8 mouse cellular contexts compared by ENCODE assay signal in the genomic region with DNA sequence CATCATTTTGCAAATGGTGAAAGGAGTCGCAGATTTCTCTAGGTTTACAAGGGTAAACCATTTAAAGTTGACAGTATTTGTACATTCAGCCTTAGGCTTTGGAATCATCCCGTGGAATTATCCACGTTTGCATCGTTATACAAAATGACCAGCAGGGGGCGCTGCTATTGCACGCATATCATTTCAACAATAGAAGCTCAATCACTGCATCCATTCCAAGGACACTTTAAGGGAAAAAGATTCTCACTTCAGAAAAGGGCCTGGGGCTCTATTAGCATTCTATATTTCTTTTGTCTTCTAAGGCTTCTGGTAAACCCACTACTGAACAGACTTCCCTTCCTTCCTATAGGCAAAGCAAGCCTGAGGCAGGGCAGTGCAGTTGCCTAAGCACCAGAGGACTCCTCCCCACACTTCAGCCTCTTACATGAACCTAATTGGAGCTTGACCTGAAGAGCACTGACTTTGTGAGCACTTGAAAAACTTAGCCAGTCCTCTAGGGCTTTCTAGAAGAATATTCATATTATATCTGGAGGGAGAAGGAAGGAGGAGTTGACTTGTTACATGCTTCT.
DNase-seq lines count a peak whose midpoint lies in the region; ATAC-seq and TF ChIP-seq lines count a peak whose summit lies in the region.

No protein-coding gene starts in this region.

- in situ Hi-C loops in Patski (cut with MboI; ENCODE audit: low pct_unique_long_range_greater_than_20kb) = no loop called here

- CTCF ChIA-PET in Patski (lab: Charles Lee) = interaction anchor here (0.7 to 3.6 kb wide), 6 partner anchors 8 to 210 kb away, joined by 3 to 19 read pairs (median 4); no protein-coding TSS in a partner anchor

- intact Hi-C loops in heart, postnatal 14 days (cut with DNase I) = loop anchor here (1.0 kb wide), 2 partner anchors 127 to 210 kb away; no protein-coding TSS in a partner anchor

- H3K27me3 ChIP-seq in Patski = peaks cover 21% of the 10 kb centered on the region

- peak; percentile 67 for TF ChIP-seq CTCF in Patski (IDR thresholded peaks at IDR 0.05)

- no peak for ATAC-seq in CD4-positive, CD25-positive, alpha-beta regulatory T cell, adult 4 months
- no peak for ATAC-seq in Patski
- ATAC-seq in megakaryocyte-erythroid progenitor cell, adult 5-6 weeks (replicated peaks; ENCODE audit: low FRiP score, low TSS enrichment, poor library complexity, severe bottlenecking) = 0 out of 2 replicates have a peak, but pooled peaks have one; percentile 44

- POLR2A ChIA-PET in Patski (lab: Charles Lee) = no interaction called here

- DNase-seq in CD4-positive, CD25-positive, alpha-beta regulatory T cell, adult 2 months (ENCODE audit: low read depth, low spot score) = peak; percentile 39
- peak; percentile 2 for DNase-seq in Patski (ENCODE audit: low read depth, low spot score)
- DNase-seq in cerebellum, postnatal 36 days = peak; percentile 71 to 77
- DNase-seq in heart, postnatal 14 days = peak; percentile 55 to 64
- peak; percentile 21 for DNase-seq in layer of hippocampus, adult 9-10 months (ENCODE audit: low spot score)
- peak; percentile 18 for DNase-seq in skeletal muscle tissue, adult 2 months (ENCODE audit: low read depth, low spot score)

Comparison
In these comparisons a context has a peak if more than half of its experiments do, and no peak if none do; other contexts are left out.
1. DNase-seq: peak in every context shown above with its lines; median percentile 74 in cerebellum, postnatal 36 days; 60 in heart, postnatal 14 days; 39 in CD4-positive, CD25-positive, alpha-beta regulatory T cell, adult 2 months; 21 in layer of hippocampus, adult 9-10 months; 18 in skeletal muscle tissue, adult 2 months; 2 in Patski.